Mouse (Mus musculus): Measurements from ENCODE around the gene Spata32.

The Spata32 gene

DNA sequence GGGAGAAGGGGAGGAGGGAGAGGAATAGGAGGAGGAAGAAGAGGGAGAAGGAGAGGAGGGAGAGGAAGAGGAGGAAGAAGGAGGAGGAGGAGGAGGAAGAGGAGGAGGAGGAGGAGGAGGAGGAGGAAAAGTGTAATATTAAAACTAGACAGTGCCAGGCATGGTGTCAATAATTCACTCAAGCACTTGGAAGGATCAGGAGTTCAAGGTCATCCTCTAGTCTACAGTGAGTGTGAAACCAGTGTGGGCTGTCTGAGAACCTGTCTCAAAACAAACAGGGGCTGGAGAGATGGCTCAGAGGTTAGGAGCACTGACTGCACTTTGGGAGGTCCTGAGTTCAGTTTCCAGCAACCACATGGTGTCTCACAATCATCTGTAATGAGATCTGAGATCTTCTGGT, 15.9 kb downstream of the Spata32 start:
- DNase-seq (ENCODE audit: low spot score in 2 of 2): no peak

DNA sequence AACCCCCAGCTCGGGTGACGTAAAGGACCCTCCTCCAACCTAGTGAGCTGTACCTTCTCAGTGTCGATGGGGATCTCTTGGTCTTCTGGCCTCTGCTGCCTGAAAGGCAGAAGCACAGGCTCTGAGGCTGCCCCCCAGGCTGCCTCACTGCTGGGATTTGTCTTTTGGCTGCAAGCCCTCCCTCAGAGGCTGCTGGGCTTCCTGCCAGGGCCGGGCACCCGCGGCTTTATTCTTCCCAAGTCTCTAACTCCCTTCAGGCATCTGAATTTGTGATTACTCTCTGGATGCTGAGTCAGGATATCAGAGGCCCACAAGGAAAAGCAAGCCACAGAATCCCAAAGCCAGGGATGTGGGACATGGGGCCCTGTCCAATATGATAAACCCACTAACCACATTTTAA, 16.6 kb downstream of the Spata32 start:
- DNase-seq (ENCODE audit: low spot score in 2 of 2): peak; percentile 79 to 84

DNA sequence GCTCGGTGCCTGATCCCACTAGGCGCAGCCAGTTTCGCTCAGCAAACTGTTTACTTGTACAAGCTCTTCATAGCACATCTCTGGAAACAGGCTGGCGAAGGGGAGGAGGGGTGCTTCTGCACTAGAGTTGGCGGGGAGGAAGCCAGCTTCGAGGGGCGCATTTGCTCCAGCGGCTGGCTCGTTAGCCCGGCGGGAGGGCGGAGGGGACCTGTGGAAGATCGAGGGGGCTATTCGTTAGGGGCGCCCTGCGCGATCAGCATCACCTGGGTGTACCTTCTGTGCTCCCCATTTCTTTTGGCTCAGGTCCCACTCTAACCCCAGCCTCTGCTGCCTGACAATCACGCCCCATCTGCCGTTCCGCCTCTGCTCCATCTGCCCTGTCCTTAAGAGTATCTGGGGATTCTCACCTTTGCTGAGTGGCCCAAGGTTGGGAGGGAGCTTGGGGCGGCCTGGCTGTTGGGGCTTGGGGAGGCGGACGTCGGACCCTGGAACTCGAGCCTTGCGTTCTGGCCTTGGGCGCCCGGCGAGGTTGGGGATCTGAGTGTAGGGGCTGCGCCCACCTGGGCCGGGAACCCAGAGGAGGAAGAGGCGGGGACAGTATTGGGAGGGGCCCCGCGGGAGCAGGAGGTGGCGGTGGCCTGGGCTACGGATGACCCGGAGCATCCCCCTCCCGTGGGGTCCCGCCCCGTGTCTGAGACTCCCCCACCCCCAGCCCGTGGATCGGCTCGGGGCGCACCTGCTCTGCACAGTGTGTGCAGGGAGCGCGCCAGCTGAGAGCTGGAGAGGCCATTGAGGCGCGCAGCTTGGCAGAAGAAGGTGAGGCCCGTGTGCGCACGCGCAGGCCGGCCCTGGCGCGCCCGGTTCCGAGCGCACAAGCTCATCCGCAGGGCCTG, 19.1 kb downstream of the Spata32 start:
- DNase-seq (ENCODE audit: low spot score in 2 of 2): peak; percentile 86

DNA sequence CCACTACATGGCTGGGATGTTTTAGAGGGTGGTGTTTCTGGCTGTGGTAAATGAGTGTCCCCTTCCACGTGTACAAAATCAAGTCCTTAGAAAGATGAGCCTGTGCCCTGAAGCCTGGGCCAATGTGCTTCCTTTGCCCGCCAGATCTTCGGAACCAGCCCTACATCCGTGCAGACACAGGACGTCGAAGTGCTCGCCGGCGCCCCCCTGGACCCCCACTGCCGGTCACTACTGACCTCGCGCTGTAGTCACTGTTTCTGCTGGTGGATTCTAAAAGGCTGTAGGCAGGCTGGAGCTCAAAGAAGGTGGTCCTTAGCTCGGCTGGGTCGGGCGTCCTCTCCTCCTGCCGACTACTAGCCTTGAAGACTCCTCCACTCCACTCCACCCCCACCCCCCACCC, 19.9 kb downstream of the Spata32 start:
- DNase-seq (ENCODE audit: low spot score in 2 of 2): no peak

DNA sequence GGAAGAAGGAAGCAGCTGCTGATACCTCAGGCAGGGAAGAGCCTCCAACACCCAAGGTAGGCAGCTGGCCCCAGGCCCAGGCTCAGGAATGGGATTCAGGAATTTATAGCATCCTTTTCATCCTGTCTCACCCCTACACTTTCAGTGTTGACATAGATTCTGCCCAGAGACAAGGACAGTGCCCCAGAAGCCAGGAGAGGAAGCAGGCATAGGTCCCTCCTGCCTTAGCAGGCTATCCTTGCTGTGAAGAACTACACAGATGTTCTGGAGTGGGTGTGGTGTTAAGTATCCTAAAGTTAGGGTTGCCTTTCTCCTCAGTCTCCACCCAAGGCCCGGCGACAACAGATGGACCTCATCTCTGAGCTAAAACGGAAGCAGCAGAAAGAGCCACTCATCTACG, 20.9 kb downstream of the Spata32 start:
- DNase-seq (ENCODE audit: low spot score in 2 of 2): peak in 1 of 2 experiments; percentile 71

DNA sequence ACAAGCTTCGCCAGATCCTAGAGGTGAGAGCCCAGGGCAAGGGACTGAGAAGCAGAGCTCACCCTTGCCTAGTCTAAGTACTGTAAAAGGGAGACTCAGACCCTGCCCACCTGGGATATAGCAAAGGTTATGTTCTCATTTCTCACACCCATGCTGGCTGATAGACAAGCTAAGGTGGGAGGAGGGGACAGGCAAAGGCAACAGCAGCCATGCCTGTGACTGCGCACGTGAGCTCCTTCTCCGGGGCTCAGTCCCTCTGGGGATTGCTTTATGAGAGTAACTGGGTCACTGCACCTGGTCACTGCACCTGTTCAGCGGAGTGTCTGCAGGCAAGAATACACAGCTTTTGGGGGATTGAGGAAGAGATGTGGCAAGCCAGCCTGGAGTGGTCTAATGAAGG, 22.6 kb downstream of the Spata32 start:
- DNase-seq (ENCODE audit: low spot score in 2 of 2): peak in 1 of 2 experiments; percentile 39

DNA sequence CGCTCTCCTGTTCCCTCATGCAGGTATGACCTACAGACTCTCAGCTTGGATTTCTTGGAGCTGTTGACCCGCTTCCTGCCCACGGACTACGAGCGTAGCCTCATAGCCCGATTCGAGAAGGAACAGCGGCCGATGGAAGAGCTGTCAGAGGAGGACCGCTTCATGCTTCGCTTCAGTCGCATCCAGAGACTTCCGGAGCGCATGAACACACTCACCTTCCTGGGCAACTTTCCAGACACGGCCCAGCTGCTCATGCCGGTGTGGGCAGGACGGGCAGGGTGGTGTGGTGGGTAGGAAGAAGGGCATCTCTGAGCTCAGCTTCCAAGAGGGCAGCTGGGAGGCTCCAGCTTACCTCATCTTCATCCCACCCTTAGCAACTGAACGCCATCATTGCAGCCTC, 23.0 kb downstream of the Spata32 start:
- peak in 1 of 2 experiments; percentile 56 for DNase-seq (ENCODE audit: low spot score in 2 of 2)

DNA sequence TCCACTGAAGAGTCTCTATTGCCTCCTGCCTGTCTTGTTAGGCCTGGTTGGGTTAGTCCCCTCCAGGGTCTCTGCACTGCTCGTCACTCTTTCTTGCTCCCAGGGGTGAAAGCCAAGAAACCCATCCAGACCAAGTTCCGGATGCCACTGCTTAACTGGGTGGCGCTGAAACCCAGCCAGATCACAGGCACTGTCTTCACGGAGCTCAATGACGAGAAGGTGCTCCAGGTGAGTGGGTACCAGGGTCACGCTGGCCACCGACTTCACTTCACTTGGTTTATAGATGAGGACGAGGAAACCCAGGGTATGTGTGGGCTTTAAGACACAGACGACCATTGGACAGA, 24.4 kb downstream of the Spata32 start:
- DNase-seq (ENCODE audit: low spot score in 2 of 2): no peak

DNA sequence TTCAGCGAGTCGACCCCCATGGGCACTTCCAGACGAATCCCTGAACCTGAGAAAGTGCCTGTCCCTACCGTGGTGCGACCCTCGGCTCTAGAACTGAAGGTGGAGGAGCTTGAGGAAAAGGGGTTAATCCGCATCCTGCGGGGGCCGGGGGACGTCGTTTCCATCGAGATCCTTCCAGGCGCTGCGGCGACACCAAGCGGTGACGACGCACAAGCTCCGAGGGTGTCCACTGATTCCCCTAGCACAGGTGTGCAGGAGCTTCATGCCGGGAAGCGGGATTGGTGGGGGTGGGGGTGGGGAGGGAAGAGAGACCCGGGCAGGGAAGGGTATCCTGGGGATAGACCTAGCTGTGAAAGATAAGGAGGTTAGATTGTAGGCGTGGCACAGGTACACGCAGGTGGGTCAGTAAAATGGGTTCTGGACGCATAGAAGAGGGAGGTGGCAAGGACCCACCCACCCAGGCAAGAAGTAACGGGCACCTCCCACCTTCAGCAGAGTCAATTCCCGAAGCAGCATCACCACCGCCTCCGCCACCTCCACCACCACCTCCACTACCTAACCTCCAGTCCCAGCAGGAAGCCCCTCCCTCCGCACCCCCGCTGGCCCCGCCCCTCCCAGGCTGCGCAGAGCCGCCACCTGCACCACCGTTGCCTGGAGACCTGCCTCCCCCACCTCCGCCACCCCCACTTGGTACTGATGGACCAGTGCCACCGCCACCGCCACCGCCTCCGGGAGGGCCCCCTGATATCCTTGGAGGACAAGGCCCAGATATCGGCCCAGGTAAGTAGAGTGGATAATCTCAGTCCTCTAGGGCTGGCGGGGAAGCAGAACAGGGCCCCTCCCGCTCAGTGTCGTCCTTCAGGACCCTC, 25.0 kb downstream of the Spata32 start:
- DNase-seq (ENCODE audit: low spot score in 2 of 2): peak; percentile 78 to 79

DNA sequence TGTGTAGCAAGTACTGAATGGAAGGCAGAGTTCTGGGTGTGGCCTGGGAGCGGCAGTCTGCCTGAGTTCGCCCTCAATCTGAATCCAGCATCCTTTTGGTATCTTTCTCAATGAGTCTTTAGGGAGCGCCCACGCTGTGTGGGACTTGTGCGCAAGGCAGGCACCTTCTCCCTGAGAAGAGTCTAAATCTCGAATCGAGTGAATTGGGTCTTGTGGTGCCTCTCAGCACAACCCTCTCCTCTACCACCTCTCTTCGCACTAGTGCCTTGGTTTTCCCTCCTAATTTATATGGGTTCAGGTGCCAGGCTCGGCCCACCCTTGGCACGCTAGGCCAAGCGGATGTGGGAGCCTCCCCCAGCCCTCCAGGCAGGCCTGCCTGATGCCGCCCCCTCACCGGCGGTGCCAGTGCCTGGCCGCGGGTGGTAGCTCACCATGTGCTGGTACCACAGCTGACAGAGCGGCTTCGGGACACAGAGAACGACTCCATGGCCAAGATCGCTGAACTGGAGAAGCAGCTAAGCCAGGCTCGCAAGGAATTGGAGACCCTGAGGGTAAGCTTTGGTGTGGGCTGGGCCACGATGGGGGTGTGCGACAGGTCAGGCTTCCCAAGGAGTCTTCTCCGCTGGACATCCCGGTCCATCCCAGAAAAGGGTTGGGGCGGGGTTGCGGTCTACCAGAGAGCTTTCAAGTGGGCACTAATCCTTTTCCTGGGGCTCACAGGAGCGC, 25.8 kb downstream of the Spata32 start:
- peak; percentile 78 to 88 for DNase-seq (ENCODE audit: low spot score in 2 of 2)

DNA sequence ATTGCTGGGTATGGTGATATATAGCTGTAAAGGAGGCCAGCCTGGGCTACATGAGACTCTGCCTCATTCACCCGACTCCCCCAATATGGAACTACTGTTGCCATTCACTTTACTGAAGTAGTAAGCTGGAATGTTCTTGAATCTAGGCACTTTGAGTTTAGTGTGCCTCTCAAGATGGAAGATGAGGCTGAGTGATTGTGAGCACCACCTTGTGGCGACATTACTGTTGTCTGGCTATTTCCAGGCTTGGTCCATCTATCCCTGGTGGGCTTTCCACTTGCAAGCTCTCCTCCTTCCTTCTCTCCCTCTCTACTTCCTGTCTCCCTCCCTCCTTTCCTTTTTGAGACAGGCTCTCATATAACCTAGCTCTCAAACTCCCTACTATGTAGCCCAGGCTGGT, 33.3 kb downstream of the Spata32 start:
- DNase-seq (ENCODE audit: low spot score in 2 of 2): peak in 1 of 2 experiments; percentile 67

DNA sequence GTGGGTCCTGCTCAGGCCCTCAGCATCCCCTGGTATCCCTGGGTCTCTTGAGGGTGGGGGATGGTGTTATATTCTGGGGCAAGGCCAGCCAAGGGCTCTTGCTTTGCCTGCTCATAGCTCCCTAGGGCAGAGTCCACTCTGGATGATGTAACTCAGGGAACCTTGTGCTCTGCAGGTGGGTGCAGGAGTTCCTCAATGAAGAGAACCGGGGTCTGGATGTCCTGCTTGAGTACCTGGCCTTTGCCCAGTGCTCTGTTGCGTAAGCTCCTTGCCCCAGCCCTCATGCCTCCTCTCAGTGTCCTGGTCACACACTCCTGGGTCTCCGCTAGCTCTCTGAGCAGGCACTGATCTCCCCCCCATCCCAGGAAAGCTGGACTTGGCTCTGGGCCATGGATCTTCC, 36.3 kb downstream of the Spata32 start:
- no peak for DNase-seq (ENCODE audit: low spot score in 2 of 2)

DNA sequence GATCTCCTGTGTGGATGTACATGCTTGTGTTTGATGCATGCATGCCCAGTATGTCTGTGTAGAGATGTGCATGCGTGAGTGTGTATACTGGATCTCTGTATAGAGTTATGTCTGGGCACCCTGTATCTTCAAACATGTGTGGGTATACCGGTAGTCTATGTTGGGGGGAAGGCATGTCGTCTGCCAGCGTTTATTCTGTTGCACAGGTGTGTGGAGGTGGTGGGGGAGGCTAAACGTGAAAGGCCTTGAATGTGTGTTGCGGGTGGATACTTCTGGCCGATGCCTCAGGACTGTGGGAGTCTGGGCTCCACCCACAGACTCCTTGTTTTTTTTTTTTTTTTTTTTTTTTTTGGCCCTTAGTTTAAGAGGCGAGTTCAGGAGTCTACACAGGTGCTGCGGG, 36.9 kb downstream of the Spata32 start:
- peak in 1 of 2 experiments; percentile 50 for DNase-seq (ENCODE audit: low spot score in 2 of 2)

DNA sequence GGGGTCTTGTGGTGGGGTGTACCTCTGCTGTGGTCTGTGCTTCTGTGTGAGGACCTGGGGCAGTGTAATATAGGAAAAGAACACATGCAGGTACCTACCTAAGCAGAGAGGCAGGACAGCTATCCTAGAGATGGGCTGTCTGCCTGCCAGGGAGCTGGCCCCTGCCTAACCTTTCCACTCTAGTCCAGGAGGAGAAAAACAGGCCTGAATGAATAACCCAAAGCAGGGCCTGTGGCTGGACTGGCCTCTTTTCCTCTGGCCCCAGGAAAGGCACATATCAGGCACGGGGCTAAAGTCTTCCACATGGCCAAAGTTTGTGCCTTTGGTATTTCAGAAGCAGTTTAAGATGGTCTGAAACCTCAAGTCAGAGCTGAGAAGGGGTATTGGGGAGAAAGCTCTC, 37.8 kb downstream of the Spata32 start:
- DNase-seq (ENCODE audit: low spot score in 2 of 2): no peak

DNA sequence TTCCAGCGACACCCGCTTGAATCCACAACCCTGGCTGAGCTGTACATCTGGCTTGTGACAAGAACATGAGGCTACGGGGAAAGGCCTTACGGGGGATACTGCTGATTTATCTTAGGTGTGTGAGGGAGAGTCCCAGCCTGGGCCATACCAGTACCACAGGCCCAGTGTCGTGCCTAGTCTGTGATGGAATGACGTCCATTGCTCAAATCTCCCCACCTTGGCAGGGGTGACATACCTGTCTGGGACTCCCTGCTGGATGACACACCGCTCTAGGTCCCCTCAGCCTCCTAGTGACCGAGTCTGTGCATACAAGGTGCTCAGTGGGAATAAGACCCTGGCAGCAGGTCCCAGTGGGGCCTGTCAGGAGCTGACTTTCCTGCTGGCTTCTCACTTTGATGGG, 39.5 kb downstream of the Spata32 start:
- DNase-seq (ENCODE audit: low spot score in 2 of 2): no peak

DNA sequence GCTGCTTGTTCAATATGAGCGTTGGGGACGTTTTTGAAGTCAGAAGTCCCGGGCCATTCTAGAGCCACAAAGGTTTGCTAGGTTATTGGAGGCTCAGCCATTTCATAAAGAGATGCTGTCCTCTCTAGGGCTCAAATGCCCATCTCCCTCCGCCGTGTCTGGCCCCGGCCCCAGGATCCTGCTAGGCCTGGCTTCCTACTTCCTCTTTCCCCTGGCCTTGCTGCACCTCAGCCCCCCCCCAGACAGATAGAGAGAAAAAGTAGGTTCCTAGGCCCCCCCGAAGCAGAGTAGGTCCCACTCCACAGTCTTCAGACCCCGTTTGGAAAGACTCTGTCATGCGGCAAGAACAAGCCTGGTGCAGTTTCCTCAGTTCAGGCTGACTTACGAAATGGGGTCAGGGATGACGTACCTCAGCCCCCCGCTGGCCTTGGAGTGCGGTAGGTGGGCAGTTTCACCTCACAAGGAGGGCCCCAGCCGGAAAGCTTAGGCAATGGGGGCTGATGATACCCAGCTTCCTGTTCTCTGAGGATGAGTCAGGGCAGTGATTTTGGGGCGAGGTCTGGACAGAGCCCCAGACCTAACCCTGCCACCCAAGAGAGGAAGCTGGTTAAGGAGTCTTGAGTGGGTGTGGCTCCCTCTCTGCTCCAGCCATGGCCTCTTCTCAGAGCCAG, 40.3 kb downstream of the Spata32 start:
- DNase-seq (ENCODE audit: low spot score in 2 of 2): peak in 1 of 2 experiments; percentile 1

DNA sequence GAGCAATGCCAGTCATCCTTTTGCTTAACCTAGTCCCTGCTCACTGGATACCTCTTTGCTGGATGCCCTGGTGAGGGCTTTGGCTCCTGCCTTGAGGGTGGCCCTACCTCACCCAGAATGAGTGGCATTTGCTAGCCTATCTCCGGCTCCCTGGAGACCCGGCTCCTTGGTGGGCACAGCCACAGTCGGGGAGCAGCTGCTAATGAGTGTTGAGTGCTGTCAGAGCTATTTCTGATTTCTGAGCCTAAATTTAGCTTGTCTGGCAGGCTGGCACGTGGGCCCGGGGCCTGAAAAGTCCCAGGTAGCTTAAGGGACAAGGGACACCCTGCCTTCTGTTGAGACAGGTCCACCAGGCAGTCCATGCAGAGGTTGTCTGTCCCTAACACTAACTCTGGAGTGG, 41.0 kb downstream of the Spata32 start:
- peak in 1 of 2 experiments; percentile 5 for DNase-seq (ENCODE audit: low spot score in 2 of 2)

DNA sequence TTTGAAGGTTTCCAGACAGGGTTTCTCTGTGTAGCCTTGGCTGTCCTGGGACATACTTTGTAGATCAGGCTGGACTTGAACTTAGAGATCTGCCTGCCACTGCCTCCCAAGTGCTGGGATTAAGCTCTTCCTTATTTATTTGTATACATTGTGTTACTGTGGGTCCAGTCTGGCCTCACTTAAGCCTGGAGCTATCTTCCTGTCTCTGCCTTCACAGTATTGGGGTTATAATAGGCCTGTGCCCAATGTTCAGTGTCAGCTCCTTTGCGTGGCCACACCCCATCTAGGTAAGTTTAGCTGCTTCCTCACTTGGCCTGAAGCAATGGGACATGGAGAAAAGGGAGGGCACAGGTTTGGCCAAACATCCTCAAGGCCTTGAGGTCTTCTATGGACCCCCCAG, 41.7 kb downstream of the Spata32 start:
- DNase-seq (ENCODE audit: low spot score in 2 of 2): no peak

DNA sequence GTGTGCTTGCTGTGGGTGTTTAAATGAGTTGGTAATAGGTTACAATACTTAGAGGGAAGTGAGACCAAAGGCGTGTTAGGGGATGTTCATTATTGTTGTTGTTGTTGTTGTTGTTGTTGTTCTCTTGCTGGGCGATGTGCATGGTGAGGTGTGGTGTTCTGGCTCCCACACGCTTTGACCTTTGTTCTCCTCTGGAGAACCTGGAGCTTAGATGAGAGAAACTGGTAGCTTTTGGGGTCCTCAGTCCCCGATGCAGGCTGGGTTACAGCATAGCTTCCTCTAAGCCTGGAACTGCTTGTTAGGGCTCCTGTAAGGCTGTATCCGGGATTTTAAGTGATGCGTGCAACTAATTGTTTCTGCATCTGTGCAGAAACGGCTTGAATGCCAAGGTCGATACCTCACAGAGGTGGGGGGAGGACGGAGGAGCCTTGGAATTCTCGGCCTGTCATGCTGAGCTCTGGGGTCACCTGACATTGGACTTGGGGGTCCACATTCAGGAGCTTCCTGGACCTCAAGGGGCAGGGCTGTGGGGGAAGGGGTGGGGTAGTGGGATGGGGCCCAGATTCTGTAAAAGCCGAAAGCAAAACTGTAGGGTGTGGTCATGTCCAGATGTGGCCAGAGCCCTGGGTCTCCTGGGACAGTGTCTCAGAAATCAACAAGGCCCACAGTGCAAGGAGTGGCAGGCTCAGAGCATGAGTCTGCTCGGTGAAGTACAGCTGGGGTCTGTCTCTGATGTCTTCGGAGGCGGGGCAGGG, 42.4 kb downstream of the Spata32 start:
- DNase-seq (ENCODE audit: low spot score in 2 of 2): no peak

DNA sequence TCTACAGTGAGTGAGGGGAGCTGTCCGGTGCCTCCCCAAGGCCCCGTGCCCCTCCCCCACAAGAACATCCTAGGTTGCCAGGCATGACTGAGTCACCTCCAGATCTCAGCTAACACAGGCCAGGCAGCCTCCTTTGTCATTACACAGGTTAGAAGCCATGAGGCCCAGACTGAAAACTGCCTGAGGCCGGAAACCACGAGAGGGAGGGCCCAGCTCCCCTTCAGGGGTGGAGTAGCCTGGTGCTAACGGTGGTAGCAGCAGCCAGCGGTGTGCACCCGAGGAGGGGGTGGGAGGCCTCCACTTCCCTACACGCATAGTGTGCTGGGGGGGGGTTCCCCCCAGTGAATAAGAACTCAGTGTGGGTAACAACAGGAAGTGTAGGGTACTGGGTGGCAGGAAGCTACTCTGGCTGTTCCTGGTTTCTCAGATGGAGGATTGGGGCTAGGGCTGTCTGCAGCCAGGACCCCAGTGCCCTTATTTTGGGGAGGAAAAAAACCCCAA, 43.3 kb downstream of the Spata32 start:
- no peak for DNase-seq (ENCODE audit: low spot score in 2 of 2)

DNA sequence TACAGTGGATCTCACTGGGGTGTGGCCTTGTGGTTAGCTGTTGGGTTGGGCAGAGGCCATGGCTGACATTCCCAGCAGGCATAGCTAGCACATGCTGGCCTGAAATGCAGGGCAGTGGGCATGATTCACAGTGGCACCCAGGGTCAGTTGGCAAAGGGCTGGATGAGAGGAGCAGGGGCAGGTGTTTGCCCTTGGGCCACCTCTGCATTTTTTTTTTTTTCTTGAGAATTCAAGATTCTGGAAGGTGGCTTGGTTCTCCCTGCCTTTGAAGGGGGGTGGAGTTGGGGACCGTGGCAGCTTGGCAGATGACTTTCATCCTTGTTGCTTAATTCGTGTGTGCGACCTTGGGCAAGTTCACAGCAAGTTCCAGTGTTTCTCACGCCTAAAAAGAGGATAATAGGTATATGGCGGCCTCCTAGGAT, 43.8 kb downstream of the Spata32 start:
- no peak for DNase-seq (ENCODE audit: low spot score in 2 of 2)
